ENCODE assay signal across 8 mouse cellular contexts in genomic region chr4:66827463-66828162, GRCm38 (mm10). TPM values are rescaled to one million over a fixed set of nuclear protein-coding genes. Genes with fewer than 3 reads are reported as not detected.
DNase-seq lines count a peak whose midpoint lies in the region; ATAC-seq and TF ChIP-seq lines count a peak whose summit lies in the region.

Gene Tlr4 (plus strand): TSS chr4:66827584.

- ATAC-seq in hindbrain, embryonic 16.5 days: no peak
- ATAC-seq in forebrain, embryonic 16.5 days: no peak

- no peak for TF ChIP-seq POLR2A in bone marrow, adult 2 months (IDR thresholded peaks at IDR 0.05; ENCODE audit: borderline replicate concordance, control insufficient read depth, low read depth, low read length)

- under 1% methylated on average over 11 of the region's 11 CpGs for WGBS in bone marrow, adult 2 months
- WGBS in hindbrain, embryonic 16.5 days: 78% methylated on average over 11 of the region's 11 CpGs
- WGBS in forebrain, embryonic 16.5 days: 72% methylated on average over 11 of the region's 11 CpGs

- H3K4me3 ChIP-seq in bone marrow, adult 2 months (replicated peaks; ENCODE audit: control insufficient read depth, low read depth, low read length): peak within 1 kb of the TSS; percentile 79
- H3K4me3 ChIP-seq in hindbrain, embryonic 16.5 days (ENCODE audit: low read length): 0 out of 2 replicates have a peak within 1 kb of the TSS, but pooled peaks have one; percentile 8
- no peak within 1 kb of the TSS for H3K4me3 ChIP-seq in forebrain, embryonic 16.5 days (replicated peaks; ENCODE audit: low read length)

- DNase-seq in MN1 (ENCODE audit: low spot score): peak; percentile 40
- DNase-seq in frontal cortex, postnatal 10 days (ENCODE audit: low spot score in 2 of 2): peak; percentile 21 to 23
- DNase-seq in left cerebral cortex, adult 11 months (ENCODE audit: low spot score): peak; percentile 27
- DNase-seq in lung, postnatal 14 days: peak; percentile 76
- peak; percentile 85 to 87 for DNase-seq in spleen, postnatal 36 days (ENCODE audit: low spot score in 2 of 2)

- peak within 1 kb of the TSS; percentile 2; the same call in 1 of the 2 replicates for H3K4me2 ChIP-seq in hindbrain, embryonic 16.5 days (ENCODE audit: low read length)
- no peak within 1 kb of the TSS for H3K4me2 ChIP-seq in forebrain, embryonic 16.5 days (ENCODE audit: low read length)

- H3K27me3 ChIP-seq in hindbrain, embryonic 16.5 days (replicated peaks; ENCODE audit: control insufficient read depth, insufficient read depth, low read length): no peaks in the 10 kb centered on the region
- no peaks in the 10 kb centered on the region for H3K27me3 ChIP-seq in forebrain, embryonic 16.5 days (replicated peaks; ENCODE audit: control insufficient read depth, insufficient read depth, low read length)

- no peaks in the 10 kb centered on the region for H3K36me3 ChIP-seq in hindbrain, embryonic 16.5 days (ENCODE audit: control insufficient read depth, insufficient read depth, low read length)
- no peaks in the 10 kb centered on the region for H3K36me3 ChIP-seq in forebrain, embryonic 16.5 days (ENCODE audit: control insufficient read depth, insufficient read depth)

- peak within 1 kb of the TSS; percentile 88 for H3K27ac ChIP-seq in bone marrow, adult 2 months (ENCODE audit: control insufficient read depth, insufficient read depth, low read depth, low read length, poor library complexity)
- H3K27ac ChIP-seq in hindbrain, embryonic 16.5 days (ENCODE audit: low read depth, low read length): no peak within 1 kb of the TSS
- no peak within 1 kb of the TSS for H3K27ac ChIP-seq in forebrain, embryonic 16.5 days (ENCODE audit: low read length)

- no peaks in the 10 kb centered on the region; the same call in 1 of the 2 replicates for H3K4me1 ChIP-seq in bone marrow, adult 2 months (ENCODE audit: control insufficient read depth, insufficient read depth, low read length)
- no peaks in the 10 kb centered on the region for H3K4me1 ChIP-seq in hindbrain, embryonic 16.5 days (ENCODE audit: control insufficient read depth, insufficient read depth, low read depth, low read length)
- H3K4me1 ChIP-seq in forebrain, embryonic 16.5 days (replicated peaks; ENCODE audit: control insufficient read depth, insufficient read depth, low read length): no peaks in the 10 kb centered on the region

- H3K9ac ChIP-seq in hindbrain, embryonic 16.5 days (ENCODE audit: low read depth, low read length): no peak within 1 kb of the TSS
- no peak within 1 kb of the TSS for H3K9ac ChIP-seq in forebrain, embryonic 16.5 days (replicated peaks; ENCODE audit: low read depth, low read length)

- TF ChIP-seq CTCF in bone marrow, adult 2 months (IDR thresholded peaks at IDR 0.05; ENCODE audit: control insufficient read depth, insufficient read depth, low read length): no peak

- no peaks in the 10 kb centered on the region for H3K9me3 ChIP-seq in hindbrain, embryonic 16.5 days (ENCODE audit: control insufficient read depth, low read length)
- H3K9me3 ChIP-seq in forebrain, embryonic 16.5 days (ENCODE audit: control insufficient read depth, low read length): no peaks in the 10 kb centered on the region

RNA-seq across cellular contexts. Expression of gene Tlr4, which starts in this region (rescaled TPM):
- polyA plus RNA-seq in bone marrow, adult 2 months (2011; ENCODE audit: insufficient read depth, insufficient read length, low replicate concordance, missing spikeins): 1.1 TPM in 2 replicates
- polyA plus RNA-seq in hindbrain, embryonic 16.5 days (2015; fragmentation: Nextera tagmentation; extraction: Ambion mirVana): 0.66 and 0.95 TPM in 2 replicates
- 0.61 and 0.72 TPM in 2 replicates for polyA plus RNA-seq in forebrain, embryonic 16.5 days (2015; fragmentation: Nextera tagmentation; extraction: Ambion mirVana)

Comparison
In these comparisons a context has a peak if more than half of its experiments do, and no peak if none do; other contexts are left out.
1. DNase-seq: peak in every context shown above with its lines; median percentile 86 in spleen, postnatal 36 days; 76 in lung, postnatal 14 days; 40 in MN1; 27 in left cerebral cortex, adult 11 months; 22 in frontal cortex, postnatal 10 days.